ENCODE assay signal across 21 mouse cellular contexts in genomic region chr3:126982814-126983213, GRCm38 (mm10).
"Had no signal": no experiment of that assay in that cellular context is flagged by ENCODE, and none has a peak within 500 bp of the region (broad histone marks: within the 10 kb centered on the region; RNA-seq: fewer than 3 reads in every experiment).

No protein-coding gene starts in this region.

- DNase-seq: lung, adult 2 months; lung, postnatal 14 days; lung, postnatal 4 days; midbrain, embryonic 14.5 days; retina, postnatal 1 day; right cerebral cortex, adult 18-20 months; right cerebral cortex, postnatal 25 days; right cerebral cortex, postnatal 4 days; spleen, adult 18-20 months; thymus, adult 18-20 months; thymus, postnatal 14 days; thymus, postnatal 36 days had no signal

- H3K4me3 ChIP-seq: lung, embryonic 15.5 days; midbrain, embryonic 10.5 days; midbrain, embryonic 12.5 days; myocyte; neural tube, embryonic 13.5 days; neural tube, embryonic 15.5 days had no signal

- H3K9me3 ChIP-seq: lung, embryonic 15.5 days; midbrain, embryonic 10.5 days; midbrain, embryonic 12.5 days; neural tube, embryonic 13.5 days; neural tube, embryonic 15.5 days had no signal

- H3K9ac ChIP-seq: liver, embryonic 14.5 days; lung, embryonic 15.5 days; midbrain, embryonic 12.5 days; neural tube, embryonic 13.5 days; neural tube, embryonic 15.5 days had no signal

- H3K4me2 ChIP-seq: lung, embryonic 15.5 days; midbrain, embryonic 12.5 days; neural tube, embryonic 13.5 days; neural tube, embryonic 15.5 days had no signal

- H3K36me3 ChIP-seq: lung, embryonic 15.5 days had no signal

- H3K4me1 ChIP-seq: lung, embryonic 15.5 days; midbrain, embryonic 10.5 days; midbrain, embryonic 12.5 days; neural tube, embryonic 13.5 days; neural tube, embryonic 15.5 days had no signal

- H3K27me3 ChIP-seq: lung, embryonic 15.5 days; midbrain, embryonic 12.5 days; neural tube, embryonic 13.5 days; neural tube, embryonic 15.5 days had no signal

- H3K27ac ChIP-seq: liver, embryonic 14.5 days; lung, embryonic 15.5 days; midbrain, embryonic 10.5 days; midbrain, embryonic 12.5 days; neural tube, embryonic 13.5 days; neural tube, embryonic 15.5 days had no signal

- ATAC-seq: lung, postnatal 0 days; midbrain, embryonic 16.5 days had no signal
